Mouse (Mus musculus): ENCODE results near the gene Keap1. TPM values are rescaled to one million over a fixed set of nuclear protein-coding genes. Genes with fewer than 3 reads are reported as not detected.
"Not testable (repeated sequence)": the region's sequence is repeated elsewhere in the genome, so short reads cannot be mapped to it uniquely, and the experiment has no call there.

Keap1 gene
- polyA plus RNA-seq, 1 experiment: 42.8 TPM

DNA sequence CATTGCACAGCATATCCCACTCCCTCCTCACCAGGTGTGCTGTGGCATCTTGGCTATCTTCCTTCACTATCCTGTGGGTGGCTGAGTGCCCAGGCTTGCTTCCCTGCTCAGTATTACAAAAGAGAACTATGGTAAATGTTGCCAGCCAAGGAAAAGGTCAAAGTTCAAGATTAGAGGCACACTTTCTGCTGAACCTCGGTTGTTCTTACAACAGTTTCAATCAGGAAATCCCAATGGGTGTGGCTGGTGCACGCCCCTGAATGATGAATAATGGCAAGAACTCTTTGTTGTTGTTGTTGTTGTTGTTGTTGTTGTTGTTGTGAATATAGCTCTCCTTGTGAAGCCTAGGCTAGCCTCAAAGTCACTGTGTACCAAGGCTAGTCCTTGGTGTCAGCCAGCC, 22.7 kb upstream of the Keap1 start:
- no peak overlapping the region for H3K4me3 ChIP-seq (ENCODE audit: insufficient read depth, low read depth, low read length)
- WGBS: 47% methylated on average over 2 of the region's 2 CpGs
- peak; percentile 54 for DNase-seq
- no peaks in the 10 kb centered on the region for H3K36me3 ChIP-seq (ENCODE audit: control insufficient read depth, insufficient read depth, low read length)
- TF ChIP-seq CTCF (conservative IDR thresholded peaks at IDR 0.05; ENCODE audit: insufficient read depth, insufficient read length, low read depth, low read length): no peak
- no peak for TF ChIP-seq POLR2A (IDR thresholded peaks at IDR 0.05; ENCODE audit: low read depth, low read length)
- peaks cover 9% of the 10 kb centered on the region; the same call in 1 of the 2 replicates for H3K4me1 ChIP-seq (ENCODE audit: control insufficient read depth, insufficient read depth, low read length)
- H3K27ac ChIP-seq (ENCODE audit: insufficient read depth, low read depth, low read length): no peak overlapping the region
- no peaks in the 10 kb centered on the region for H3K27me3 ChIP-seq (replicated peaks; ENCODE audit: control insufficient read depth, insufficient read depth, low read length)

DNA sequence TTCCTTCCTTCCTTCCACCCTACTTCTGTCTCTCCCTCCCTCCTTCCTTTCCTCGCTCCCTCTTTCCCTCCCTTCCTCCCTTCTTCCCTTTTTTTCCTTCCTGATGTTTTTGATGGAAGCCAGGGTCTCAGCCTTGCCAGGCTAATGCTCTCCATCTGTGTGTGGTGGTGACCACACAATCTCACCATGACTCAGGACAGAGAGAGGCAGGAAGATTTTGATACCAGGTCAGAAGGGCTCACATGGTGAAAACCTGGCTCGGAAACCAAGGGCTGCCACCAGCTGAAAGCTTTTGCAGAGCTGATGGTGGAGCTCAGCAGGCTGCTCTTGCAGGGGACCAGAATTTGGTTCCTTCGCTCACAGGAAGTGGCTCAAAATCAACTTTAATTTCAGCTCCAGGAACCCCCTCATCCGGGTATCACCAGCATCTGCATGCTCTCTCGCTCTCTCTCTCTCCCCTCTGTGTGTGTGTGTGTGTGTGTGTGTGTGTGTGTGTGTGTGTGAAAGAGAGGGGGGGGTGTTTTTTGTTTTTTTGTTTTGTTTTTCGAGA, 21.4 kb upstream of the Keap1 start:
- no peak overlapping the region for H3K27ac ChIP-seq (ENCODE audit: insufficient read depth, low read depth, low read length)
- DNase-seq: no peak
- WGBS: 82% methylated on average over 6 of the region's 6 CpGs

DNA sequence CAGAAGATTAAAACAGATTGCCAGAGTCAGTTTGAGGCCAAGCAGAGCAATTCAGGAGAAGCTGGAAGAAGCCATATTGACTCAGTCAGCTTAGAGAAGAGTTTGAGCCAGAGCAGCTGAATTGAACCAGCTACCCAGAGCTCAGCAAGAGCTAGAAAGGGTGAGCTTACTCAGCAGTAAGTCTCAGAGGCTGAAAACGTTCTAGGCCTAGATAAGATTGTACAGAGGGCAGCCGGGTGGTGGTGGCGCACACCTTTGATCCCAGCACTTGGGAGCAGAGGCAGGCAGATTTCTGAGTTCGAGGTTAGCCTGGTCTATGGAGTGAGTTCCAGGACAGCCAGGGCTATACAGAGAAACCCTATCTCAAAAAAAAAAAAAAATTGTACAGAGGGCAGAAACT, 17.2 kb upstream of the Keap1 start:
- not testable (repeated sequence) for H3K27me3 ChIP-seq (replicated peaks; ENCODE audit: control insufficient read depth, insufficient read depth, low read length); H3K27ac ChIP-seq (ENCODE audit: insufficient read depth, low read depth, low read length)
- 86% methylated on average over 4 of the region's 4 CpGs for WGBS

More for the DNA sequence above, 21.4 kb upstream of the Keap1 start:
- TF ChIP-seq POLR2A (IDR thresholded peaks at IDR 0.05; ENCODE audit: low read depth, low read length) (no peak), CTCF (conservative IDR thresholded peaks at IDR 0.05; ENCODE audit: insufficient read depth, insufficient read length, low read depth, low read length) (no peak)
- no peaks in the 10 kb centered on the region for H3K27me3 ChIP-seq (replicated peaks; ENCODE audit: control insufficient read depth, insufficient read depth, low read length)
- no peaks in the 10 kb centered on the region for H3K36me3 ChIP-seq (ENCODE audit: control insufficient read depth, insufficient read depth, low read length)
- H3K4me1 ChIP-seq (ENCODE audit: control insufficient read depth, insufficient read depth, low read length): no peaks in the 10 kb centered on the region; the same call in 1 of the 2 replicates
- no peak overlapping the region for H3K4me3 ChIP-seq (ENCODE audit: insufficient read depth, low read depth, low read length)

DNA sequence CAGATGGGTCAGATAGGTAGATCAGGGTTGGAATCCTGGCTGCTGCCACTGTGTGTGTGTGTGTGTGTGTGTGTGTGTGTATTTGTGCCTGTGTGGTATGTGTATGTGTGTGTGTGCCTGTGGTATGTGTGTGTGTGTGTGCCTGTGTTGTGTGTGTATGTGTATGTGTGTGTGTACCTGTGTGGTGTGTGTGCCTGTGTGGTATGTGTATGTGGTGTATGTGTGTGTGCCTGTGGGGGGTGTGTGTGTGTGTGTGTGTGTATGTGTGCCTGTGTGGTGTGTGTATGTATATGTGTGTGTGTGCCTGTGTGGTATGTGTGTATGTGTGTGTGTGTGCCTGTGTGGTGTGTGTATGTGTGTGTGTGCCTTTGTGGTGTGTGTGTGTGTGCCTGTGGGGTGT, 15.5 kb upstream of the Keap1 start:
- no peaks in the 10 kb centered on the region for H3K4me1 ChIP-seq (ENCODE audit: control insufficient read depth, insufficient read depth, low read length)

More for the DNA sequence above, 17.2 kb upstream of the Keap1 start:
- not testable (repeated sequence) for H3K4me1 ChIP-seq (ENCODE audit: control insufficient read depth, insufficient read depth, low read length); H3K36me3 ChIP-seq (ENCODE audit: control insufficient read depth, insufficient read depth, low read length); DNase-seq; H3K4me3 ChIP-seq (ENCODE audit: insufficient read depth, low read depth, low read length)

DNA sequence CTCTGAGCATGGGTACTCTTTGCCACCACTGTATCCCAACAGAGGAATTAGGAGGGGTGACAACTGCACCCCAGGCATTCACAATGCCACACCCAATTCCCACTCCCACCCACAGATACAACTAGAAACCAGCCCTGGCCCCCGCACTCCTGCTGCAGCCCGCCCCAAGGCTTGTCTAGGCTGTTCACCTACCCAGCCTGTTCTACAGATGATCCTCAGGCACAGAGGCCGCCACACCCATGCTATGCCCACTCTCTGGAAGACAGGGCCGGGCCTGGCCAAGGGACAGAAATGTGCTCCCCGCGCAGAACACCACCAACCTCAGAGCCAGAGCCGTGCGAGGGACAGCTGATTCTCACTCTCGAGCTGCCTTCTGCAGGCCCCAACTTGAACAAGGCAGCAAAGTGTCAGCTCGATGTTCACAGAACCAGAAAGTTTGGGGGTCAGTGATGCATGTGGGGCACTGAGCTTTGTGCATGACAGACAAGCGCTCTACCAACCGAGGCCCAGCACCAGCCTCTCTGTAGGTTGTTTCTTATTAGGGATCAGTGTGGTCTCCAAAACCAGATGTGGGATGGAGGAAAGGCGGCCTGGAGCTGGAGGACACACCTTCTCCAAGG, 12.1 kb upstream of the Keap1 start:
- H3K36me3 ChIP-seq (ENCODE audit: control insufficient read depth, insufficient read depth, low read length): no peaks in the 10 kb centered on the region
- H3K4me3 ChIP-seq (ENCODE audit: insufficient read depth, low read depth, low read length): no peak overlapping the region
- DNase-seq: no peak
- WGBS: 79% methylated on average over 13 of the region's 13 CpGs
- H3K4me1 ChIP-seq (ENCODE audit: control insufficient read depth, insufficient read depth, low read length): no peaks in the 10 kb centered on the region
- no peaks in the 10 kb centered on the region; the same call in 1 of the 2 replicates for H3K27me3 ChIP-seq (replicated peaks; ENCODE audit: control insufficient read depth, insufficient read depth, low read length)
- H3K27ac ChIP-seq (ENCODE audit: insufficient read depth, low read depth, low read length): no peak overlapping the region
- TF ChIP-seq POLR2A (IDR thresholded peaks at IDR 0.05; ENCODE audit: low read depth, low read length) (no peak), CTCF (conservative IDR thresholded peaks at IDR 0.05; ENCODE audit: insufficient read depth, insufficient read length, low read depth, low read length) (no peak)

More for the DNA sequence above, 15.5 kb upstream of the Keap1 start:
- no peaks in the 10 kb centered on the region for H3K27me3 ChIP-seq (replicated peaks; ENCODE audit: control insufficient read depth, insufficient read depth, low read length)
- TF ChIP-seq CTCF (conservative IDR thresholded peaks at IDR 0.05; ENCODE audit: insufficient read depth, insufficient read length, low read depth, low read length): no peak
- no peak for TF ChIP-seq POLR2A (IDR thresholded peaks at IDR 0.05; ENCODE audit: low read depth, low read length)
- no peak overlapping the region for H3K4me3 ChIP-seq (ENCODE audit: insufficient read depth, low read depth, low read length)
- no peak overlapping the region for H3K27ac ChIP-seq (ENCODE audit: insufficient read depth, low read depth, low read length)
- H3K36me3 ChIP-seq (ENCODE audit: control insufficient read depth, insufficient read depth, low read length): no peaks in the 10 kb centered on the region
- DNase-seq: no peak

DNA sequence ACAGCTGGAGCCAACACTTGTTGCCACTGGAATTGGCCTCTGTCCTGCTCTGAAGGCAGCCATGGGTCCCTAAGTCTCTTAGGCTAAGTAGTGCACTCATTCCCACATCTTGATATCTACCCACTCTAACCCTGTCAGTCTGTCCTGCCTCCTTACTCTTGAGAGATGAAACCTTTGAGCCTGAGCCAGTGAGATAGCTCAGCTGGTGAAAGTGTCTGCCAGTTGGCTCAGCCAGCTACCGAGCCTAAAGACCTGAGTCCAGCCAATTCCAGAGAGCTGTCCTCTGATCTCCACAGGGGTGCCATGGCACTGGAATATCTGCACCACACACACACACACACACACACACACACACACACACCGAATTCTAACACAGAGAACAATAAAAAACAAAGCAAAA, 11.3 kb upstream of the Keap1 start:
- DNase-seq: peak; percentile 40
- H3K27ac ChIP-seq (ENCODE audit: insufficient read depth, low read depth, low read length): no peak overlapping the region
- no peak for TF ChIP-seq POLR2A (IDR thresholded peaks at IDR 0.05; ENCODE audit: low read depth, low read length)
- TF ChIP-seq CTCF (conservative IDR thresholded peaks at IDR 0.05; ENCODE audit: insufficient read depth, insufficient read length, low read depth, low read length): no peak
- H3K27me3 ChIP-seq (replicated peaks; ENCODE audit: control insufficient read depth, insufficient read depth, low read length): no peaks in the 10 kb centered on the region; the same call in 1 of the 2 replicates
- 68% methylated on average over 2 of the region's 2 CpGs for WGBS
- H3K4me1 ChIP-seq (ENCODE audit: control insufficient read depth, insufficient read depth, low read length): no peaks in the 10 kb centered on the region
- H3K36me3 ChIP-seq (ENCODE audit: control insufficient read depth, insufficient read depth, low read length): no peaks in the 10 kb centered on the region
- no peak overlapping the region for H3K4me3 ChIP-seq (ENCODE audit: insufficient read depth, low read depth, low read length)

DNA sequence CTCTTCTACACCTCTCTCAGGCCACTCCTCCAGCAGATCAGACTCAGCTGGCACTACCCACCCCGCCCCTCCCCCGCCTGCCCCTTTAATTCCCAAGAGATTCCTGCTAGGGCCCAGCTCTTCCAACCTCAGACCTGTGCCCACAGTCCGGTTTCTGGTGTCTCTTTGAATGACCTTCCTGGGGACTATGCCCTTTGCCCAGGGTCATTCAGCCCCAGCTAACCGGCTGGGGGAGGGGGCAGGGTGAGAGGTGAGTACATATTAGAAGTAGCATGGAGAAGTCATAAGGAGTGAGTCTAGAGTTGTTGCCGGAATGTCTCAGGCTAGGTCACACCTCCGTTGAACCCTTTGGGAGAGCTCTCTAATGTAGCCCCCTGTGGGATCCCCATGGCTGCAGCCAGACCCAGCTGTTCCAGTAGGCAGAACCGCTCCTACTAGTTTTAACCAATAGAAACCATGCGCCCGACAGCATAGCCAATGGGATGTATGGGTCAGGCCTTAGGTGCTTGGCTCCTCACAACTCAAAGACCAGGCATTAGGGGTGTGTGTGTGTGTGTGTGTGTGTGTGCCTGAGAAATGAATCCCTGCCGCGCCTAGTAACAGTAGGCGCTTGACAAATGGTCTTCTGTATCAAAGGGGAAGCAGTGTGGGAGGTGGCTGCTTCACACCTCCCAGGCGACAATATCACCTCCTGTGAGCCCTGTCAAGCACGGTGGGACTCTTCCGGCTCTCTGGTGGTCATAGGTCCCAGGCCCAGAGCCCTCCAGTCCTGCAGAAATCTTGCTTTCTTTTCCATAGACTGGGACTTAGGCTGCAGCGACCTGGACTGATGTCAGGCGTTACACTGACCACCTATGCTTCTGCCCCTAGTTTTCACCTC, 10.7 kb upstream of the Keap1 start:
- Histone ChIP-seq H3K27me3 (replicated peaks; ENCODE audit: control insufficient read depth, insufficient read depth, low read length) (no peaks in the 10 kb centered on the region; the same call in 1 of the 2 replicates), H3K4me1 (ENCODE audit: control insufficient read depth, insufficient read depth, low read length) (no peaks in the 10 kb centered on the region), H3K27ac (ENCODE audit: insufficient read depth, low read depth, low read length) (no peak overlapping the region), H3K36me3 (ENCODE audit: control insufficient read depth, insufficient read depth, low read length) (no peaks in the 10 kb centered on the region), H3K4me3 (ENCODE audit: insufficient read depth, low read depth, low read length) (no peak overlapping the region)
- 46% methylated on average over 17 of the region's 17 CpGs for WGBS
- TF ChIP-seq CTCF (conservative IDR thresholded peaks at IDR 0.05; ENCODE audit: insufficient read depth, insufficient read length, low read depth, low read length) (no peak), POLR2A (IDR thresholded peaks at IDR 0.05; ENCODE audit: low read depth, low read length) (no peak)
- DNase-seq: peak; percentile 28
